Mouse (Mus musculus) left cerebral cortex, adult 11 months (tissue): ENCODE results near the gene Kcna7.
"Not testable (repeated sequence)": the region's sequence is repeated elsewhere in the genome, so short reads cannot be mapped to it uniquely, and the experiment has no call there.

ENCODE experiments used
- DNase-seq: peaks from one replicate; pipeline ENCODE4 v3.0.0; 2022; ENCODE audit warnings: low spot score

Gene Kcna7

DNA sequence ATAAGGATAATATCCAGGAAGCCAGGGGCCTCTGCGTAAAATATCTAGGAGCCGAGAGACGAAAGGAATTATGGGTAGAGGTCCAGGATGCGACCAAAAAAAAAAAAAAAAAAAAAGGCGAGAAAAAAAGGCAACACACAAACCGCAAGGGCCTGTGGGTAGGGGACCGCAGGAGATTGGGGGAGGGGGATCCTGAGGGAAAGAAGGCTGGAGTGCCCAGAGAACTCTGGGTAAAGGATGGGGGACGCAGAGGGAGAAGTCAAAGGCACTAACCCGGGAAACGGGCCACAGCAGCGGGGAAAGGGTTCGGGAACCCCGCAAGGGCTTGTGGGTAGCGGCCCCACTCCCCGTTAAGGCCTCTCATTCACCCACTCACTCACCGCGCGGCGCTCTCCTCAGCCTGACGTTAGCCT is 10.3 kb upstream of the Kcna7 start:
- no peak for DNase-seq

DNA sequence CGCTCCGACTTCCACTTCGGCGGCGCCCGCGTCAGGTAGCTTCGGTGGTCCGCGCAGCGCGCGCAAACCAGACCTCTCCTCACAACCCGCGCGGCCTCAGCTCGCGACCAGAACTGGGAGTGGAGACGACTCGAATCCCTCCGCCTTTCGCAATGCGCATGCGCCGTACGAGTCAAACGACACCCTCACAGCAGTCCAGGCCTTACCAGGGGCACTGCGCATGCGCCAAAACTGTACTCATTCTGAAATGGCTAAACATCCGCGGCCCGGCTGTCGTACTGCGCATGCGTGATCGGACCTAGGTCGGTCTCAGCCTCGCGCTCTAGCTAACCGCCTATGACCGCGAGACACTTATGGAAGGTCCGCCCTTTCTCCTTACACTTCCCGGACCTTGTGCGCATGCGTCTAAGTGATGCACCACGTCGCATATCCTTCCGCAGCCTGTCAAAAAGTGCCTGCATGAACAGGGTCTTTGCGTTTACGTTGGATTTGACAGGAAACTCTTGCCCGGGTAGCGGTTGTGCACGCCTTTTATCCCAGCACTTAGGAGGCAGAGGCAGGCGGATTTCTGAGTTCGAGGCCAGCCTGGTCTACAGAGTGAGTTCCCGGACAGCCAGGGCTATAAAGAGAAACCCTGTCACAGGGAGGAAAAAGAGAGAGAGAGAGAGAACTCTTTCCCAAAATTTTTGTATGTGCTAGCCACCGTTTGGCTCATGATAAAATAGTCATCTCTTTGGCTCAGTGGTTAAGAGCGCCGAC is 9.7 kb upstream of the Kcna7 start, which contains the start of gene Snrnp70:
Snrnp70 (minus strand) TSS at position 165 of the 759 bp plus-strand sequence.
- peak; percentile 100 for DNase-seq

DNA sequence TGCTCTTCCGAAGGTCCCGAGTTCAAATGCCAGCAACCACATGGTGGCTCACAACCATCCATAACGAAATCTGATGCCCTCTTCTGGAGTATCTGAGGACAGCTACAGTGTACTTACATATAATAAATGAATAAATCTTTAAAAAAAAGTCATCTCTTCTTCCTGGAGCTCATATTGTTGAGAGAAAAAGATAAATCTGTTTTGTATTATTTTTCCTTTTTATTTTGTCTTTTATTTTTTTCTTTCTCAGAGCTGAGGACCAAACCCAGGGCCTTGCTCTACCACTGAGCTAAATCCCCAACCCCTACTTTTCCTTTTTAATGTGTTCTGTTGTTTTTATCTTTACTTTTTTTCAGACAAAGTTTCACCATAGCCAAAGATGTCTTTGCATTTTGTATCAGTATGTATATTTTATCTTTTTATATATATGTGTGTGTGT is 9.1 kb upstream of the Kcna7 start:
- DNase-seq: not testable (repeated sequence)

DNA sequence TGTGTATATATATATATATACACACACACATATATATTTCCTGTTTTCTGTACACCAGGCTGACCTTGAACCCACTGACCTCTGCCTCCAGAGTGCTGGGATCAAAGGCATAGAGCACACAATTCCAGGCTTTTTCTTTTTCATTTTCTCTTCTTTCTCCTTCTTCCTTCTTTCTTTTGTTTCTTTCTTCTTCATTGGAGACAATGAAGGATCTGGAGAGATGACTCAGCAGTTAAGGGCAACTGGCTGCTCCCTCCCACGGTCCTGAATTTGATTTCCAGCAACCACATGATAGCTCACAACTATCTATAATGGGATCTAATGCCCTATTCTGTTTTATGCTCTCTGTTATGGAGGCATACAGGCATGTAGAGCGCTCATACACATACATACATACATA is 8.7 kb upstream of the Kcna7 start:
- no peak for DNase-seq

DNA sequence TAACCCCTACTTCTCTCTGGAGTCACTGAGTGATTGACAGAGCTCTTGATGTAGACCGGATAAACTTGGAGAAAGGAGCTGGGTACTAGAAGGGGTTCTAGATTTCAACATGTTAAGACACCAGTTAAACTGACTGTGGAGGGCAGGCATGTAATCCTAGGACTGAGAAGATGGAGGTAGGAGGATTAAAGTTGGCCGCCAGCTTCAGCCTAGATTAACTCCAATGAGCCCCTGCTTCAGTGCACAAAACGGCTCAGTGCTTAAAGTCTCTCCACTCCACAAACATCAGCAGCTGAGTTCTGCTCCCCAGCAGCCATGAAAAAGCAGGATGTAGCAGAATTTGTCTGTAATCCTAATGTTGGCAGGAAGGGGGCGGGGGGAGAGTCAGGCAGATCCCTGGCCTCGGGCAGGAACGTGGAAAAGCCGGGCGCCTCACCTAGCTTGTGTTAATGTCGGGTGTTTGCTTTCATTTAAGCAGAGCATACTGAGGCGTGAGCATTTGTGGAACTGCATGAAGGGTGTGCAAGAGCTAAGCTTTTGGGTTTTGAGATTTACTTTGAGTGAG is 3.9 kb upstream of the Kcna7 start:
- no peak for DNase-seq

DNA sequence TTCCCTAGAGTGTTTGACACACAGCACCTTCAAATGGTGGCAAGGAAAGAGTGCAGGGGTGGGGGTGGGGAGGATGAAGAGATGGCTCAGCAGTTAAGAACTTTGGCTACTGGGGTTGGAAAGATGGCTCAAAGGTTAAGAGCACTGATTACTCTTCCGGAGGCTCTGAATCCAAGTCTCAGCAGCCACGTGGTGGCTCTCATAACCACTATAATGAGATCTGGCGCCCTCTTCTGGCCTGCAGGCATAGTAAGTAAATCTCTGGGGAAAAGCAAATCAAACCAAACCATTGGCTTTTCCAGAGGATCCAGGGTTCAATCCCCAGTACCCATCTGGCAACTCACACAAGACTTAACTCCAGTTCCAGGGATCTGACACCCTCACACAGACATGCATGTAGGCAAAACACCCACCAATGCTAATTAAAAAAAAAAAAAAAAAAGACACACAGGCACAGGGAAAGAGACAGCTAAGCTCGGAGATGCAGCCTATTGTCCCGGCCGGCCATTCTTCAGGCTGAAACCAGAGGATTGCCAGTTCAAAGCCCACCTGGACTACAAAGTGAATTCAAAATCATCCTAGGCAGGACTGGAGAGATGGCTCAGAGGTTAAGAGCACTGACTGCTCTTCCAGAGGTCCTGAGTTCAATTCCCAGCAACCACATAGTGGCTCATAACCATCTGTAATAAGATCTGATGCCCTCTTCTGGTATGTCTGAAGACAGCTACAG is 1.8 kb upstream of the Kcna7 start:
- no peak for DNase-seq

DNA sequence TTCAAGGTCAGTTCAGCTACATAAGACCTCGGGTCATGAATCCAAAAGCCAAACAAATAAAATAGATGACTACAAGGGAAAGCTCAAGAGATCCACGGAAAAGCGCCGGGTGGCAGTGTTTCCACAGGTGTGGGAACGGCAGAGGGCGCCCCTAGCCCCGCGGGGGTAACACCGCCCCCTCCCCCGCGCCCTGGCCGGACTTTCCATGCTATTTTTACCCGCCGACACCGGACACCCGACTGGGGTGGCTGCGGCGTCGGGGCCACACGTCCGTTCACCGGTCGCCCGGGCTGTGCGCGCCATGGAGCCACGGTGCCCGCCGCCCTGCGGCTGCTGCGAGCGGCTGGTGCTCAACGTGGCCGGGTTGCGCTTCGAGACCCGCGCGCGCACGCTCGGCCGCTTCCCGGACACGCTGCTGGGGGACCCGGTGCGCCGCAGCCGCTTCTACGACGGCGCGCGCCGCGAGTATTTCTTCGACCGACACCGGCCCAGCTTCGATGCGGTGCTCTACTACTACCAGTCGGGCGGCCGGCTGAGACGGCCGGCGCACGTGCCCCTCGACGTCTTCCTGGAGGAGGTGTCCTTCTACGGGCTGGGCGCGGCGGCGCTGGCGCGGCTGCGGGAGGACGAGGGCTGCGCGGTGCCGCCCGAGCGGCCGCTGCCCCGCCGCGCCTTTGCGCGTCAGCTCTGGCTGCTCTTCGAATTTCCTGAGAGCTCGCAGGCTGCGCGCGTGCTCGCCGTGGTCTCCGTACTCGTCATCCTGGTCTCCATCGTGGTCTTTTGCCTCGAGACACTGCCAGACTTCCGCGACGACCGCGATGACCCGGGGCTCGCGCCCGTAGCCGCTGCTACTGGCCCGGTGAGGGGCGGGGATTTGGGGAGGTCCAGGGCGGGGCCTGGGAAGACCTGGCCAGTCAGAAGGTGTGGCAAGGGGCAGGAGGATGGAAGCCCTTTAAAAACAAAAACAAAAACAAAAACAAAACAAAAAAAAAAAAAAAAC is 1.0 kb downstream of the Kcna7 start:
- DNase-seq: no peak

DNA sequence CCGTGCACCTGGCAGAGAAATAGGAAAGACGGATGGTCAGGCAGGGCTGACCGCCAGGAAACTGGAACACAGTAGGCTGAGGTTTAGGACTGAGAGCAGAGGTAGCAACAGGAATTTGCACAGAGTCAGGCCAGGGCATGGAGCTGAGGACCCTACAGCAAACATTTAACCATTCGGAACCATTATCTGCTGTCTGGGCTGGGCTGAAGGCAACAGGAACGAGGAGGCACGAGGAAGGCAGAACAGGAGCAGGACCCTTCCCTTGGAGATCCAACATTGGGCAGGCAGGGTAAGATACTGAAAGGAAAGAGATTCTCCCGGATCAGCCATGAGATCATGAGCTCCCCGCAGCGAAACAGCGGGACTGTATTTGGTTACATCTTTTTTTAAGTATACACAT is 2.4 kb downstream of the Kcna7 start:
- DNase-seq: no peak

DNA sequence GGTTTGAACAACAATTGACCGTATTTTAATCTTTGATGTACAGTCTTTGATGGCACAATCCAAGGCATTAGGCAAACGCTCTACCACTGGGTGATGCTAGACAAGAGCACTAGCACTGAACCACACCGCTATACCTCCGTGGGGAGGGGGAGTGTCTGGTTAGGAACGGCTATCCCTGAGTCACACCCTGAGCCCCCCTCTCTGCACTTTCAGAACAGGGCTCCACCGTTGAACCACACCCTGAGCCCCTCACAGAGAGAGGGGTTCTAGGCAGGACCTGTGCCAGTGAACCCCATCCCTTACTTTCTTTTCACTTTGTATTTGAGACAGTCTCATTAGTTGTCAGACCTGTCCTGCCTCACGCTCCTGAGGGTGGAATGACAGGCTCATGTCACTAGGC is 2.9 kb downstream of the Kcna7 start:
- DNase-seq: no peak

DNA sequence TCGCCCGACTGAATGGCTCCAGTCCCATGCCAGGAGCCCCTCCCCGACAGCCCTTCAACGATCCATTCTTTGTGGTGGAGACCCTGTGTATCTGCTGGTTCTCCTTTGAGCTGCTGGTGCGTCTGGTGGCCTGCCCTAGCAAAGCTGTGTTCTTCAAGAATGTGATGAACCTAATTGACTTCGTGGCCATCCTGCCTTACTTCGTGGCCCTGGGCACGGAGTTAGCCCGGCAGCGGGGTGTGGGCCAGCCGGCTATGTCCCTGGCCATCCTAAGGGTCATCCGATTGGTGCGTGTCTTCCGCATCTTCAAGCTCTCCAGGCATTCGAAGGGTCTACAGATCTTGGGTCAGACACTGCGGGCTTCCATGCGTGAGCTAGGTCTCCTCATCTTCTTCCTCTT is 3.5 kb downstream of the Kcna7 start:
- DNase-seq: no peak

DNA sequence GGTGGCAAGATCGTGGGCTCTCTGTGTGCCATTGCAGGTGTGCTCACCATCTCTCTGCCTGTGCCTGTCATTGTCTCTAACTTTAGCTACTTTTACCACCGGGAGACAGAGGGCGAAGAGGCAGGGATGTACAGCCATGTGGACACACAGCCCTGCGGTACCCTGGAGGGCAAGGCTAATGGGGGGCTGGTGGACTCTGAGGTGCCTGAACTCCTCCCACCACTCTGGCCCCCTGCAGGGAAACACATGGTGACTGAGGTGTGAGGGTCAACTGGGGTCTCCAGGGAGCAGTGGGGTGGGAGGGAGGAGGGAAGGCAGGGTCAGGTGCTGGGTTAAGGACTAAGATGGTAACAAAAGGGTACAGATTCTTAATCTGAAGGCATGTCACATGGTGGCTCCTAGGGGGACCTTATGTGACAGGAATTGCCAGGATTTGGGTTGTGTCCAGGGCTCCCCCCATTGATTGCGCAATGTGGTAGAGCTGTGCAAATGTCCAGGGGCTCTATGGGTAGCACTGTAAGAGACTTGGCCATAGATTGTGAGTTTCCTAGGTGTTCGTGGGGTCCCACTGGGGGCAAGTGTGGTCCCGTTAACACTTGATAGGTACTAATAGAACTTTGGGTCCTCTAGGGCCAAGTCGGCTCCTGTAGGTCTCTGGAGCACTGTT is 4.2 kb downstream of the Kcna7 start:
- DNase-seq: no peak

DNA sequence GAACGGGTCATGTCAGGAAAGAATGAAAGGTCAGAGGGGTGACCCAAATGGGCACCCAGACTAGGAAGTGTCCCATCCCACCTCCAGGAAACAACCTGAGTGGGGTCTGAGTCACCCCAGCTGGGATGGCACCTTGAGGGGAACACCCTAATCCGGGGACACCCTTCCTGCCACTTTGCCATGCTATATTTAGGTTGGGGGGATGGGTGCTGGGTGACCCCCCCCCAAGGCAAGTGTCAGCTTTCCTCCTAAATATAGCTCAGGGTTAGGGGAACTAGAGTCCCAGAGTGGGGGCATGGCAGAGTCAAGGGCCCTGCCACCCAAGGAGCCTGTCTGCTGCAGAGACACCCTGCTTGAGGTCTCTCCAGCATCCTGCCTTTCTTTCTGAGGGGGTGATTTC is 7.0 kb downstream of the Kcna7 start:
- no peak for DNase-seq

DNA sequence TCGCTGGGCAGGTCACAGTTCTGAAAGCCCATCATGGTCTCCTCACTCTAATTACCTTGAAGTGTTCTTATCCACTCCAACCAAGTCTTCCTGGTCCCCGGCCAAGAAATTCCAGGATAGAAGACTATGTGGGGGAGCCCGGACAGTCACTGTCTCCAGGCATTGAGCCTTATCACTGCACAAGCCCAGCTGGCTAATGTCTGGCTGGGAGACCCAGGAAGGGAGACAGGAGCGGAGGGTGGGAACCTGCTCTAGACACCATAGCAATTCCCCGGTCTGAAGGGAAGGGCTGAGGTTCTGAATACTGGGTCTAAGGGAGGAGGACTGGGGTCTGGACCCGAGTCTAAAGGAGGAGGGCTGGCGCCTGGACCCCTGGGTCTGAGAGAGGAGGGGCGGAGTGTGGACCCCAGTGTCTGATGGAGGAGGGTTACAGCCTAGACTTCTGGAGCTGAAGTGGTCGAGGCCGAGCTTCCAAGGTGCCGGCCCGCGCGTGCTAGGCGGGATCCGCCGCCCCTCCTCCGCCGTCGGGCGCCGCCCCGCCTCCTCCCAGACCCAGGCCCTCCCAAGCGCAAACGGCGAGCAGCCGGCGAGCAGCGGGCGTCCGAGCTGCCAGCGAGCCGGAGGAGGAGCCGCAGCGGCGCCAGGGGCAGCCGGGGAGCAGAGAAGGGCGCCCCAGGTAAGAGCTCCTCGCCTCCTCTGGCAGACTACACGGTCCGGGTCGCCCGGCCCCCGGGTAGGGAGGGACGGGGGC is 7.8 kb downstream of the Kcna7 start, which contains the start of gene Ntf5:
Ntf5 (plus strand) TSS at position 583 of the 751 bp plus-strand sequence.
- DNase-seq: no peak

DNA sequence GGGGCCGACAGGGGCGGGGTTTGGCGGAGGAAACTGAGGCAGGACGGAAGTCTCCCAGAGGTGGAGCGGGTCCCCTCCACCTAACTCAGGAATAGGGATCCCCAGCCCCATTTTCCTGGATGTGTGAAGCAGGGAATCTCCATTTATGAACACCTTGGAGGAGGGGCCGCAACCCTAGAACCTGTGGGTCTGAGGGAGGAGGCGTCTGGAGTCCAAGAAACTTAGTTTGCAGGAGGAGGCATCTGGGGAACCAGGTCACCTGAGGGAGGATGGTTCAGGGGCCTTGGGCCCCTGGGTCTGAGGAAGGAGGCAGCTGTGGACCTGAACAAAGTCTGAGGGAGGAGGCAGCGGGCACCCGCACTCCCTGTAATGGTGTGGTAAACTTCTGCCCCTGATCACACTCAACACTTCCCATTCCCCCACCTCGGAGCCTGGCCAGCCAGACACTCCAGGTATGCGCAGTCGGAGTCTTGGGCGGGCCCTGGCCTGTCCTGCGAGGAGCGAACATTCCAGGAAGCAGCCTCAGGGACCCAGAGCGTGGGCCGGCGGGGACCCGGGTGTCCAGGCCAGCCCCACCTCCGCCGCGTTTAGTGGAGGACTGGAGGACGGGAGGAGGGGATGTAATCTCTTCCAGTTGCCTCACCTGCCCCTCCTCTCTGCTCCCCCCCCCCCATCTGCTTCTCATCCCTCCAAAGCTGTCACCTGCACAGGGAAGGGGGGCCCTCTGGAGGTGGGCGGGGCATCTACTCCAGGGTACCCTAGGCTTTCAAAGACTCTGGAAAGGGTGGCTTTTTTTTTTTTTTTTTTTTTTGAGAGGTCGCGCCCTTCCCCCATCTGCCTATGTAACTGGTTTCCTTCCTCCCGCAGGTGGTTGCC is 8.6 kb downstream of the Kcna7 start:
- no peak for DNase-seq

DNA sequence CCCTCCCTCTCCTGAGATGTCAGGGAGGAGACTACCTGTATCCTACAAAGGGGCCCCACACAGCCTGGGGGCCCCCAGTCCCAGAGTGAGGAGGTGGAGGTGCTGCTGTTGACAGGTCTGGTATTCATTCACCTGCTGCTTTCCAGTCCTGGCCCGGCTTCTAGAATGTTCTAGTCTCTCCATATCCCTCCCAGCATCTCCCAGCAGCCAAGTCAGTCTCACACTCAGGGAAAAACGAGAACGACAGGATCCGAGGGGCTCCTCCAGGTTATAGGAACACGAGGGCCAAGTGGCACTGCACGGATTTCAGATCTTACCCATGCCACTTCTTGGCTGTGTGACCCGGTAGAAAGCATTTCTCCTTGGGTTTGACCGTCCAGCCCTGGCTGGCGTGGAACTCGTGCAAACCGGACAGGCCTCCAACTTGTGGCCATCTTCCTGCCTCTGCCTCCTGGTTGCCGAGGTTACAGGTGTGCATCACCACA is 9.3 kb downstream of the Kcna7 start:
- no peak for DNase-seq

DNA sequence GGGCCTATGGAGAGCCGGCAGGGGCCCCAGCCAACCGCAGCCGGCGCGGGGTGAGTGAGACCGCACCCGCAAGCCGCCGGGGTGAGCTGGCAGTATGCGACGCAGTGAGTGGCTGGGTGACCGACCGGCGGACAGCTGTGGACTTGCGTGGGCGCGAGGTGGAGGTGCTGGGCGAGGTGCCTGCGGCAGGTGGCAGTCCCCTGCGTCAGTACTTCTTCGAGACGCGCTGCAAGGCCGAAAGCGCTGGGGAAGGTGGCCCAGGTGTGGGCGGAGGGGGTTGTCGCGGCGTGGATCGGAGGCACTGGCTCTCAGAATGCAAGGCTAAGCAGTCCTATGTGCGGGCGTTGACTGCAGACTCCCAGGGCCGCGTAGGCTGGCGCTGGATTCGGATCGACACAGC is 10.2 kb downstream of the Kcna7 start:
- DNase-seq: no peak

DNA sequence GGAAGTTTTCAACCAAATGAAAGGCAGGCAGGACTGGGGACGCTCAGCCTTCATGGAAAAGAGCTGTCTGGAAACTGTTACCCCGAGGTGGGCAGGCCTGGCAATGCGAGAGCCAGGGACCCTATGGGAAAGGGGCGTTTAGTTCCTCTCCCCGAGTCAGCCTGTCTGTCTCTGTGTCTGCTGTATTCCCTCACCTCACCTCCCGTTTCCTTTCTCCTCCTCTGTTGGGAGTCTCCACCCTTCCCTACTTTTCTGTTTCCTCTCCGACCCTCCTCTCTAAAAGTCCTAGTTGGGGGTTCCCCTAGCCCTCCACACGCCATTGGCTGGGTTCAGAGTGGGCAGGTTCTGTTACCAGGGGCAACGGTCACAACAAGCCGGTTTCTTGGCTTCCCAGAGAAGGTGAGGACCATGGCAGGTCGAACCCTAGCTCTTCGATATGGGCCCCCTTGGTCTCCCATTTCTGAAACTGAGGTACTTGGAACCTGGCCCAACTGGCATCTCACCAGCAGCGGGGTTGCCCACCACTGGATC is 12.6 kb downstream of the Kcna7 start:
- no peak for DNase-seq

DNA sequence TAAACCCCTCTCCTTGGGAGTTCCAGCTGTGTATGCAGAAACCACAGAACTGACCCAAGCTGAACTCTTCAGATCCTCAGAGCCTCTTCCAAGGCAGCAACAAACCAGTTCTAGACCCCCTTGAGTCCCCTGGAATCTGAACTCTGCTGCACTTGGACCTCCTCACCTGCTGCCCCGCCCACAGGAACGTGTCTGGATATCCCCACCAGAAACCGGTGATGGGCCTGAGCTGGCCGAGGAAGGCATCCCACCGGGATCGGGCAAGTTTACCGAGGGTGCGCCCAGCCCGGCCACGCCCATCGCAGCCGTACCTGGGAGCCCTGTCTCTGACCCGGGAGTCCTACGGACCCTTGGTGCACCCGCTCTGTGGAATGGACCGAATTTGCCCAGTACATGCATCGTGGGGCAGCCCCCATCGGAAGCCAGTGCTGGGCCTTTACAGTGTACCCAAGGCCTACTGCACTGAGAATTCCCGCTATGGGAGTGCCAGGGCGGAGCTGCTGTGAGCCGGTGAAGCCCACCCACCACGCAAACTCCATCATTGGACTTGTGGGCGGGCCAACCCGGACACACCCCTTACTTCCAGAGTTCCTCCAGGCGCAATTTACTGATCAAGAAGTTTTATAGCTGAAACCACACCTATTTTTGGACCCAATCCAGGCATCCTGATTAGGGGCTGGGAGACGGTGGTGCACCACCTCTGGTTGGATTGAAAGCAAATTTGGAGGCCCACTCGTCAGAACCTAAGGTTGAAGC is 14.6 kb downstream of the Kcna7 start:
- no peak for DNase-seq

DNA sequence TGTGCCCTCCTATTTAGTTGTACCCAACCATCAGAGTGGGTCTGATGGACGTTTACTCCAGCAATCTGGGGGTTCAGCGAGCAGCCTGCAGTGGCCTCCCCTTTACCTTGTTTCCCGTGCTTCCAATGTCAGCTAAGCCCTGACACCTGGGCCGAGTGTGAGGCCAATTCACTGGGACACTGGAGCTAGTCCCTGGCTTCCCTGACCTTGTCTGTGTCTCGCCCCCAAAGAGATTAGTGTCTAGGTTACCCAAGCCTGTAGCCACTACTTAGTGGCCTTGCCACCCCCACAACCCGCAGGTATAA is 15.1 kb downstream of the Kcna7 start, which contains the start of gene Lhb:
Lhb (plus strand) TSS at position 206 of the 305 bp plus-strand sequence.
- DNase-seq: no peak
